Mouse (Mus musculus): Measurements from ENCODE around the gene Pole2.

Gene Pole2

DNA sequence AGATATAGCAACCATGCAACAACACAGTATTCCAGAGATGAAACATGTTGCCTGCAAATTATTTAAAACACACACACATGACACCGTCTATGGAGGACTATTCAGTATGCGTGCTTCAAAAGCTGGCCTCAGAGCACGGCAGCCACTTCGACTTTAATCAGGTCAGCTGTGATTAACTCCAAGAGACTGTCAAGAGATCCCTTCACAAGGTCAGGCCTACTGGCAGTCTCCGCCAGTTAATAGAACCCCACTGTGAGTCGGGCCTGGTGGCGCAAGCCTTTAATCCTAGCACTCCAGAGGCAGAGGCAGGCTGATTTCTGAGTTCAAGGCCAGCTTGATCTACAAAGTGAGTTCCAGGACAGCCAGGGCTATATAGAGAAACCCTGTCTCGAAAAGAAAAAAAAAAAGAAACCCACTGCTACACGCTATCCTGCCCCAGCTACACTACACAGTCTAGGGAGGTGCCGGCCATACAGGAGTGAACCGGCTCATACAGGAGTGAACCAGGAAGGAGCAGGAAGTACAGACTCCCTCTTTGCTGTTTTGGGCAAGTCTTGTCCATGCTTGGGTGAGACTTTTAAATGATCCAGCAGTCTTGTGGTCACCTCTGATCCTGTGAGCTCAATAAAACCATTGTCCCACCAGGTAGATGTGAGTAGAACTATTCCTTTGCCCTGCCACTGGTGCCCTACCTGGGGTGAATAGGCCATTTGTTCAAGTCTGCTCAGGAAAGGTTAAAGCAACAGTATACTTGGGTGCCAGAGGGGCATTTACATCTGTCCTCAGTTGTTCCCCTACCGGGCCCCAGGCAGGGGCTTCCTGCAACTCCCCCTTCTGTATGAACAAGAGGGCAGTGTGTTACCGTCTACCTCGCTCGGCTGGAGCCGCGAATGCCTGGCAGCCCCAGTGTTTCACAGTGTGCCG lies 17.7 kb downstream of the Pole2 start:
- no peak for DNase-seq (ENCODE audit: low spot score)

- DNase-seq (ENCODE audit: low spot score), result no peak
Measured at GRCm38 (mm10) chr12:69208520-69208919, 19.5 kb downstream of the Pole2 start.

DNA sequence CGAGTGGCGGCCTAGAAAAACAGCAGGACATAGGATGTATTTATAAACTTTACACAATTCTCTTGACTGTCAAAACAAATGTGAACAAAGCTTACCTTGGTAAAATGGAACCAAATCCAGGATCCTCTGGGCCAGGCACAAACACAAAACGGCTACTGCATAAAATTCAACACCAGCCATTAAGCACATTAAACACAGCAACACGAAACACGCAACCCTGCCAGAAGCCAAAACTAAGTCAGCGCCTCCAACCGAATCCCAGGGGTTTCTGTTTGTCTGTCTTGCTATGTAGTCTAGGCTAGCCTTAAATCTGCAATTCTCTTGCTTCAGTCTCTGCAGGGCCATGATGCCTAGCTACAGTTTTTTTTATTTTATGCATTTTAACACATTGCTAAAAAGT lies 20.1 kb downstream of the Pole2 start:
- no peak for DNase-seq (ENCODE audit: low spot score)

- DNase-seq (ENCODE audit: low spot score), result no peak
Measured at GRCm38 (mm10) chr12:69207396-69207795, 20.6 kb downstream of the Pole2 start.

- DNase-seq (ENCODE audit: low spot score), result no peak
Measured at GRCm38 (mm10) chr12:69204052-69204833, 23.8 kb downstream of the Pole2 start, which contains the start of gene Gm49384. Gm49384 (minus strand) TSS chr12:69204267.

- DNase-seq (ENCODE audit: low spot score), result no peak
Measured at GRCm38 (mm10) chr12:69198985-69199384, 29.0 kb downstream of the Pole2 start.

- peak; percentile 32 for DNase-seq (ENCODE audit: low spot score)
Measured at GRCm38 (mm10) chr12:69198164-69198535, 29.8 kb downstream of the Pole2 start, which contains the start of gene Dnaaf2. Dnaaf2 (minus strand) TSS chr12:69198429.

- peak; percentile 22 for DNase-seq (ENCODE audit: low spot score)
Measured at GRCm38 (mm10) chr12:69197378-69198163, 30.4 kb downstream of the Pole2 start.

DNA sequence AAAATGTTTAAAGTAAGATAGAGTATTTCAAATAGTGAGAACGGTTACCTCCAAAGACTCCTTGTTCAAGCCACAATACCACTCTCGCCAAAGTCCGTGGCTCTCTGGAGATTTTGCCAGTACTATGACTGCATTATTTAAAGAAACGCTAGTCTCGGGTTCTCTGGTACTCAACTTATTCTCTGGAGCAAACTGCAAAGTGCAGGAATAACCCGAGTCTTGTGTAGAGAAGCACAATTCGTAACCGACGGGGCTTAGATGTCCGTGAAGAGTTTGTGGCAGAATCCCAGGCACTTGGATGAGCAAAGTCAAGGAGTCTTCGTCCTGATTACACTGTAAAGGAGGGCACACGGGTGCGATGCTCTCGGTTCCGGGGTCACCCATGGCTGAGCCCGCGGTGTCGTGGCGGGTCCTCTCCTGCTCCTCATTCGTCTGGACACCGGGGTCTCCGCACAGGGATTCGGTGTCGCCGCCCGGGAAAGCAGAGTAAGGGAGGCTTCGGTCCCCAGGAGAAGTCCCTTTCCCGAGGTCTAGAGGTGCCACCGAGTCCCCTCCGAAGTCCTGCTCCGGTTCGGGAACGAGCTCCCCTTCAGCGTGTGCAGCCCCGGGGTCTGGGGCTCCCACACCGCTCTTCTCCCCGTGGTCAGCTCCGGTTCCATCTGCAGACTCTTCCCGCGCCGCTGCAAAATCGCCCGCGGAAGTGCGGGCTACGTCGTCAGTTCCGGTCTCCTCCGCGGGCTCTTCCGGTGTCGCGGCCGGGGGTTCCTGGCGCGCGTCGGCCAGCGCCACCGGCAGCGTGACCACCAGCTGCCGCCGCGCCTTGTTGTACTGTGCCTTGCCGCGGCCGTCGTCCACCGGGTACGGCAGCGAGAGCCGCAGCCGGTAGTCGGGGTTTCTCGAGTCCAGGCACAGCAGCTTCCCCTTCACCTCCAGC lies 31.3 kb downstream of the Pole2 start, which contains the start of gene Gm49383:
Gene Gm49383 (minus strand): TSS at position 661 of the 934 bp plus-strand sequence.
- peak; percentile 65 for DNase-seq (ENCODE audit: low spot score)

- no peak for DNase-seq (ENCODE audit: low spot score)
Measured at GRCm38 (mm10) chr12:69192637-69193036, 35.4 kb downstream of the Pole2 start.

DNA sequence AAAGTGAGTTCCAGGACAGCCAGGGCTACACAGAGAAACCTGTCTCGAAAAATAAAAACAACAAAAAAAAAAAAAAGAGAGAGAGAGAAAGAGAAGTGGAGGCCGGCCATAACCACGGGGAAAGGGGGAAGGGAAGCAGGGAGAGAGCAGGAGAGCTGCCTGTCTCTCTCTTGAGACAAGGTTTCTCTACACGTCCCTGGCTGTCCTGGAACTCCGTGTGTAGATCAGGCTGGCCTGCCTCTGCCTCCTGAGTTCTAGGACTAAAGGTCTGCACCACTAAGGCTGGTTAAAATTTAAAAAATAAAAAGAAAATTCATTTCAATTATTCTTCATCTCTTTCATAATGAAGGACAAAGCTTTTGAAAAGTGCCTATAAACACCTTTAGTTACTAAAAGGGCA lies 36.6 kb downstream of the Pole2 start:
- no peak for DNase-seq (ENCODE audit: low spot score)

DNA sequence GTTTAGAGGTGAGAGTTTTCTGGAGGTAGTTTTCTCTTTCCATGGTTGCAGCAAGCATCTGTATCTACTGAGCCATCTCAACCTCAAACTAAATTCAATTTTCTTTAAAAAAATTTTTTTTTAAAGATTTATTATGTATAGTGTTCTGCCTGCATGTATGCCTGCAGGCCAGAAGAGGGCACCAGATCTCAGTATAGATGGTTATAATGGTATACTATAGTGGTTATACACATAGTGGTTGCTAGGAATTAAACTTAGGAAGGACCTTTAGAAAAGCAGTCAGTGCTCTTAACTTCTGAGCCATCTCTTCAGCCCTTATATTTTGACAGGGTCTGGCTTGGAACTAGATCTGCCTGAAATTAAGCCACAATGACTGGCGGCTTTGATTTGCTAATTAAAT lies 37.5 kb downstream of the Pole2 start:
- no peak for DNase-seq (ENCODE audit: low spot score)

- no peak for DNase-seq (ENCODE audit: low spot score)
Measured at GRCm38 (mm10) chr12:69190074-69190473, 37.9 kb downstream of the Pole2 start.

DNA sequence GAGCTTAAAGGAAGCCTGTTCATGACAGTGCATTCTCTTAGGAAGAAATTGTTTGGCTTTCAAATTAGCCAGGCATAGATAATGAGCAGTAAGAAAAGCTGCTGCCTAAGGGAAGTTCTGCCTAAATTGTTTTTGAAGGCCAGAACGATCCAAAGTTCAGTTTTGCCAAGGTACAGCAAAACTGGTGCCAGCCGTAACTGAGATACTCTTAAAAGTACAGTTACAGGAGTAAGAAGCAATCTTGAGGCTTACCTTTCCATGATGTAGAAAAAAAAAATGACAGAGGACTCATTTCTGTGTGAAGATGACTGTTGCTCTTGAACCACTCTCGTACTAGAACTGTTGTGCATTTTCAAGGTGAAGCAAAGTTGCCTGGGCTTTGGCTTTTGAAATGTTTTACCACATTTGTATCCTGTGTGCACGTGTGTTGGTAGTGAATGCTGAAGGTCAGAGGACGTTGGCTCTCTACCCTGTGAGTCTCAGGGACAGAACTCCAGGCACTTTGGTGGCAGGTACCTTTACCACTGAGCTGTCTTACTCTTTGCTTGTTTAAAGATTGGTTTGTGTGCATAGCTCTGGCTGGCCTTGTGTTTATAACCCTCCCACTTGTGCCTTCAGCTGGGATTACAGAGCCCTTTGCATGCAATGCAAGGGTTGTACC lies 41.1 kb downstream of the Pole2 start:
- DNase-seq (ENCODE audit: low spot score), result no peak

DNA sequence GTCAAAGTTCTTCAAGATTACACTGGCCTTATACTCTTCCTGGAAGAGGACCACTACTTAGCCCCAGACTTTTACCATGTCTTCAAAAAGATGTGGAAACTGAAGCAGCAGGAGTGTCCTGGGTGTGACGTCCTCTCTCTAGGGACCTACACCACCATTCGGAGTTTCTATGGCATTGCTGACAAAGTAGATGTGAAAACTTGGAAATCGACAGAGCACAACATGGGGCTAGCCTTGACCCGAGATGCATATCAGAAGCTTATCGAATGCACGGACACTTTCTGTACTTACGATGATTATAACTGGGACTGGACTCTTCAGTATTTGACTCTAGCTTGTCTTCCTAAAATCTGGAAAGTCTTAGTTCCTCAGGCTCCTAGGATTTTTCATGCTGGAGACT lies 42.6 kb downstream of the Pole2 start:
- no peak for DNase-seq (ENCODE audit: low spot score)

GRCm38 (mm10) chr12:69184342-69185295 lies 43.4 kb downstream of the Pole2 start:
- DNase-seq (ENCODE audit: low spot score), result peak; percentile 30

GRCm38 (mm10) chr12:69183583-69184308 lies 44.2 kb downstream of the Pole2 start, which contains the start of the genes Rpl36al and Mgat2:
Rpl36al (minus strand) TSS chr12:69184083.
Mgat2 (plus strand) TSS chr12:69184157.
- DNase-seq (ENCODE audit: low spot score), result peak; percentile 94

DNA sequence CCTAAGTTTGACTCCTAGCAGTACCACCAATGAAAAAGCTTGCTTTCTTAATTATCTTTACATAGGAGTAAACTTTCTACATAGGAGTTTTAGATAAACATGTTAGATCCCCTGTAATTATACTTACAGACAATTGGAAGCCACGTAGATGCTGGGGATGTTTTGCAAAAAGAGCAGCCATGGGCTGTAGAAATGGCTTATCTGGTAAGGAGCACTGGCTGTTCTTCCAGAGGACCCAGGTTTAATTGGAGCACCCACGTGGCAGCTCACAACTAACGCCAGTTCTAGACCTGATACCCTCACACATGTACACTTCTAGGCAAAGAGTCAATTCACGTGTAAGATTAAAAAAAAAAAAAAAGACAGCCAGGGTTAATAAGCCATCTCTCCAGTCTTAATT lies 46.2 kb downstream of the Pole2 start:
- no peak for DNase-seq (ENCODE audit: low spot score)

All from left cerebral cortex, adult 11 months (tissue).